Mouse (Mus musculus) G1E-ER4 (cell line): ENCODE results near the gene Nutf2. TPM values are rescaled to one million over a fixed set of nuclear protein-coding genes. Genes with fewer than 3 reads are reported as not detected.

ENCODE experiments used
- GATA1 ChIP-seq: IDR thresholded peaks from one replicate; pipeline ENCODE4 v1.8.0; 2012; ENCODE audit warnings: low read length, inconsistent platforms
- polyA plus RNA-seq: library from polyadenylated mRNA; stranded (reverse); fragments of >175 nt; gene quantifications from 2 replicates; pipeline ENCODE4 v1.2.3, GENCODE M21; 2012

Nutf2 gene
- polyA plus RNA-seq: 239 and 337 TPM in 2 replicates

DNA sequence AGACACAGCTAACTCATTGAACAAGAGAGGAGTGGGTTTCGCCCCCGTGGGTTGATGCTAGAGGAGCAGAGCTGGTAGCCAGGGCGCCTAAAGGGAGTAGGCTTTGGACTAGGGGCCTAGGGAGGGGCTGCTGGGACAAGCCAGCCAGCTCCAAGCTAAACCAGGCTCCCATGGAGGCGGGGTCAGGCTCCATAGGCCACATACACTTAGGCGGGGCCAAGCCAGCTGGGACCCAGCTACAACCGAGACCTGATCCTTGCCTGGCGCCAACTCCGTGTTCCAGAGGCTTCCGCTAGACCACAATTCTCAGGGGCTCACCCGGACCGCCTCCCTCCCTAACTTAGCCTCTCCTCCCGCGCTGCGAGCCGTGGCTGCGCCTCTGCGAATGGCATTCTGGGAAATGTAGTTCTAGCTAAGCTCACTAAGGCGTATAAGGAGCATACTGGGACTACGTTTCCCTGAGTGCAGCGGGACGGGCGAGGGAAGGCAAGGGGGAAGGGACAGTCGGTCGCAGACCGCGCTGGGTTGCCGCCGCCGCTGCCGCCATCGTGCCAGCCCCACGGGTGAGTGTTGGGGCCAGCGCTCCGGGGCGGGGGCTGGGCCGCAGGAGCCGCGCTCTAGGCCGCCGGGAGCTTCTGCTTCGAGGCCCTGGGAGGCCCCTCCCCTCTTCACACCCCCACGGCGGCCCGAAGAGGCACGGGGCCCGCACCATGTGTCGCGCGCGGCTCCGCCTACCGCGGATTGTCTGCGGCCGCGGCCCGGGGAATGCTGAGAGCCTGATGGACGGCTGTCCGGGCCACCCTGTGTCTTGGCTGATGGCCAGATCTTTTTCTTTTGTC lies at the start of gene Nutf2:
Gene Nutf2, plus strand, starts transcription at position 438 of the 839 bp plus-strand sequence.
- no peak for TF ChIP-seq GATA1

GRCm38 (mm10) chr8:105811061-105811460 lies 49.3 kb upstream of the Nutf2 start:
- TF ChIP-seq GATA1: peak; percentile 40

- no peak for TF ChIP-seq GATA1
Observed at GRCm38 (mm10) chr8:105811543-105811942, 48.8 kb upstream of the Nutf2 start.

GRCm38 (mm10) chr8:105812511-105812910 lies 47.9 kb upstream of the Nutf2 start:
- TF ChIP-seq GATA1: no peak

GRCm38 (mm10) chr8:105813241-105813640 lies 47.1 kb upstream of the Nutf2 start:
- TF ChIP-seq GATA1: no peak

DNA sequence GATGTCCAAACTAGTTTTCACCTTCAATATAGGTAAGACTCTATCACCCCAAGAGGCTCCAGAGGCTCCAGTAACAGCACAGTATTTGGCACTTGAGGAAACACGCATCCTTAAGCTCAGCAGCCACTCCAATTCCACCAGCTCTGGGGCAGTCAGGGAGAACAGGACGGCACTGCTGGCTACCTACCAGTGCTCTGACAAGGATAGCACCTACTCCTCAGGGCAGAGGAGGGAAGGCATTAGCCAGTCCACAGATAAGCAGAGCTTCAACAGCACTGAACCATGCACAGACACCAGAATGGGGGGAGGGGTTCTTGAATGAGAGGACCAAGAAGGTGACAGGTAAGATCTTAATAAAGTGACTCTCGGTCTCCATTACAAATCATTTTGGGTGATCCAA lies 40.7 kb upstream of the Nutf2 start:
- TF ChIP-seq GATA1: no peak

DNA sequence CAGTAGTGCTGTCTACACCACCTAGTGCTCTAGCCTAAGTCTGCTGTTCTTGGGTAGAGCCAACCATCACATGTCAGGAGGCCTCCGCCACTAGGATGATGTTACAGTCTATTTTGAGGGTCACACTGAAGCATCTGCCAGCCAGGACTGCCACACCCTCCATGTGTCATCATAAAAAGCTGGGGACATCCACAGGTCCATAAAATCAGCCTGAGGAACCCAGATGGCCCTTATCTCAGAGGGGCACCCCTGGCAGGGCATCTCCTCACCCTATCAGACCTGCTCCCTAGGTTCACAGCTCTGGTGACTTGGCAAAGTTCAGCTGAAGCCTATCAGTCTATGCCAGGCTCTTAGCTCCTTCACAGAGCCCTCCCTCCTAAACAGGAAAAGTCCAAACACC lies 39.5 kb upstream of the Nutf2 start:
- TF ChIP-seq GATA1: peak; percentile 99

DNA sequence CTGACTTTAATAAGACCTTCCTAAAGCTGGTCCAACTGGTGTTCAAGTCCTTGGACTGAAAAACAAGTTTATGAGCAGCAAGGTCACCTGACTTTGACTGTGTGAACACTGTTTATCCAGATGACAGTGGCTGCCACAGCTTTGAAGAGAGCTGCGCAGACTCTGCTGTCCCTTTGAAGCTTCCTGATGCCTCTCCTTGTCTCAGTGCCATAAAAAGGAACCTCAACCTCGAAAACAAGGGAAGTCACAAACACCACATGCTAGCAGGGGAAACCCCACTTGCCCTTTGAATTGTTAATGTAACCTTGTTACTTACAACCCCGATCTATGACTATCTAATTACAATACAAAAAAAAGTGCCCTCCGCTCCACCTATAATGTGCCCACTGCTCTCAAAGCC lies 34.9 kb upstream of the Nutf2 start:
- TF ChIP-seq GATA1: no peak

DNA sequence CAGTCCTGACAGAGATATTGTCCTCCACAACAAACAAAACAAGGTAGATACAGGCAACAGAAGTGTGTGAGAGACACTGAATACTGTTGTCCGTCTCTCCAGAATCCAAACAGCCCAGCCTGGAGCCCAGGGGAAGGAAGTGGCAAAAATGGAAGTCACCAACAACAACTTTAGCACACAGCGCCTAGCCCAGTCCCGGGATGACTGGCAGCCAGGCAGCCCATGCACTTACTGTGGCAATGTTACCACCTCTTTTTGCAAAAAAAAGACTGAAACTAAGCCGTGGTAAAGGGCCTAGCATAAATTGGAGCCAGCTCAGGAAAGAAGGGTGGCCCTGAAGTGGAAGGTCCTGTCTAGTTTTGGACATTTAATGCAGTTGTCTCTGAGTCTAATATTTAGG lies 34.0 kb upstream of the Nutf2 start:
- no peak for TF ChIP-seq GATA1

DNA sequence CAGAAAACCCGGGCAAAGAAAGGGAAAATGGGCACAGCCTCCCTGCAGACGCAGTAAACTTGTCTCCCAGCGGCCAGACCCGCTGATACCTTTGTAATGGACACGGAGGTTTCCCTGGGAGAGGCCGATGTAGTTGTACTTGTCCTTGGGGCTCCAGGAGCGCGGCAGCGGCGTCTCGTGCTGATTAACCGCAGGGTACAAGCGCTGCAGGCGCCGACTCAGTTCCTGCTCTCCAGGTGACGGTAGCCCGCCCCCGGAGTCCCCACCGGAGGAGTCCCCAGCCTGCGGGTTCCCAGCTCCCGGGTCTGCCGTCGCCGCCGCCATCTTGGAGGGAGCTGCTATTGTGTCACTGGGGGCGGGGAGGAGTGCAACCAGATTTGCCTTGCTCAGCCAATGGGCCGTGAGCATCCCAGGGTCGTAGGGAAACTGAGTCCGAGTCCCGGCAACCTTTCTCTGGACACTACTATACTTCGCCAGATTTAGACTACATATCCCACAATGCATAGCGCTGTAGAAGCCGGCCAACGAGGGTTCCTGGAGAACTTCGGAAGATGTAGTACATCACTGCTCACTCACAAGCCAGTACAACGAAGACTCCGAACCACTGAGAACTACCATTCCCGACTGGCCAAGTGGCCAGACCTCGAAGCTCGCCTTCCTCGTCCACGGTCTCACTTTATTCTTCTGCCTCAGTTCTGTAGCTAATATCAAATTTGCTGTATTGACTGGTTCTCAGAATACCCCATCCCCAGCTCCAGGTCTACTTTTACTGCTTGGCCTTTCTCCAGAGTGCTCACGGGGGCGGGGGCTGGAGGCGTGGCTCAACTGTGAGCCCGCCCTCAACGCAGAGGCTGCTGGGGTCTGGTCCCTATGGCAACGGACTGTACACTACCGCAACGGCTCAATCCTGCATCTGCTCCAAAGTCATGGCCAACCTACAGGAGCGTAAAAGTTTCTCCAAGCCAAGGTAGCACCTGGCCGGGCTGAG lies 33.2 kb upstream of the Nutf2 start, which contains the start of the genes Ranbp10 and Tsnaxip1:
Gene Ranbp10, minus strand, starts transcription at position 490 of the 988 bp plus-strand sequence.
Gene Tsnaxip1, plus strand, starts transcription at position 871 of the 988 bp plus-strand sequence.
- no peak for TF ChIP-seq GATA1

DNA sequence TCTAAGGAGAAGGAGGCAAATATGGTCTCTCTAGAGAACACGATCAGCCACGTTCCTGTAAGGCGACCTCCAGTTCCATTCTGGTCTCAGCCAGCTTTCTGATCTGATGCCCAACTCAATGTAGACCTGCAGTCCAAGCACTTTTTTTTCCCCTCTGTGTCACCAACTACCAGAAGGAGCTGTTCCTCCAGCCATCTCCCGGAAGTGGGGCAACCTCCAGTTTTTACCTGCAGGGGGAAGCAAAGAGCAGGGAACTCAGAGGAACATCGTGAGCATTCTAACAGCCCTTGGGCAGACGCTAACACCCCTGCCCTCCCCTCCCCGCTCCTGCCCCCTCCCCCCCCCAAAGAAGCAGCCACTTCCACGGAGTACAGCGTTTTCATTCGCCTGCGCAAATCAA lies 25.1 kb upstream of the Nutf2 start:
- no peak for TF ChIP-seq GATA1

GRCm38 (mm10) chr8:105836991-105837390 lies 23.4 kb upstream of the Nutf2 start:
- TF ChIP-seq GATA1: no peak

DNA sequence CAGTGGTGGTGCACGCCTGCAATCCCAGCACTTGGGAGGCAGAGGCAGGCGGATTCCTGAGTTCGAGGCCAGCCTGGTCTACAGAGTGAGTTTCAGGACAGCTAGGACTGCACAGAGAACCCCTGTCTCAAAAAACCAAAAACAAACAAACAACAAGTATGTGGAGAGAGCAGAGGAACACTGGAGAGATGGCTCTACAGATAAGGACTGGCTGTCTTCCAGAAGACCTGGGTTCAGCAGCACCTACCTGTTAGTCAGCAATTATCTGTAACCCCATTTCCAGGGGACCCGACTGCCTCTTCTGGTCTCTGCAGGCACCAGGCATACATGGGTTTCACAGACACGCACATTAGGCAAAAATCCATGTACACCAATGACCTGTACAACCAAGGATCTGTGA lies 21.2 kb upstream of the Nutf2 start:
- TF ChIP-seq GATA1: peak; percentile 7

DNA sequence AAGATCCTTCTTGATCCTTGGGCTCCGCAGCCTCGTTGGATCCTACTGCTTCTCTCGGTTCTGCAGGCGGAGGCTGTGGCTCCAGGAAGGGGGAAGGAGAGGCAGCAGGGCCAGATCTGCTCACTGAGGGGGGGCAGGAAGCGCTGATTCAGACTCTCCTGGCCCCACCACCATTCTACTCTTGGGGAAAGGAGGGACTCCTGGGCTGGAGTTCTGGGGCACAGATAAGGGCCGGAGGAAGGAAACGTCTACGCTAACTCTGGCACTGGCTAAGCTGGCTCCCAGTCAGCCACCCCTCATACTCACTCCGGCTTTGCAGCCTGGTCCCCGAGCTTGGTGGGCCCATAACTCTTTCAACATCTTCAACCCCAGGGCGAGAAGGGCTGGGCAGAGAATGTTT lies 13.7 kb upstream of the Nutf2 start:
- no peak for TF ChIP-seq GATA1

DNA sequence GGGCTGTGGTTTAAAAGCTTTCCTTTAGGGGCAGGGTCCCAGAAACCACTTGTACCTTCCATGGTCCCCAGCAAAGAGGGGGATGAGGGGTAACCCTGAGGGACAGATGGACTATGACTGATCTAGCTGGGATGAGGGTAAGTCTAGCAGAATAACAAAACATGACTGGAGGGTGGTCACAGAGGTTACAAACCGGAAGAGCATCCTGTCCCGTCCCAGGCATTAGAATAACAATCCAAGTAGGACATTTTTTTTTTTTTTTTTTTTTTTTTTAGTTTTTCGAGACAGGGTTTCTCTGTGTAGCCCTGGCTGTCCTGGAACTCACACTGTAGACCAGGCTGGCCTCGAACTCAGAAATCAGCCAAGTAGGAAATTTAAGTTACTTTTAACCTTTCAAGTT lies 10.4 kb upstream of the Nutf2 start:
- no peak for TF ChIP-seq GATA1

GRCm38 (mm10) chr8:105850611-105851010 lies 9.8 kb upstream of the Nutf2 start:
- no peak for TF ChIP-seq GATA1
